Mouse (Mus musculus): ENCODE measurements around the gene Onecut3. TPM values are rescaled to one million over a fixed set of nuclear protein-coding genes. Genes with fewer than 3 reads are reported as not detected.
A peak's percentile ranks its signal among the peaks of the same experiment; 100 is the strongest.

The Onecut3 gene
- polyA plus RNA-seq, 1 experiment from 2014 or later, result not detected

DNA sequence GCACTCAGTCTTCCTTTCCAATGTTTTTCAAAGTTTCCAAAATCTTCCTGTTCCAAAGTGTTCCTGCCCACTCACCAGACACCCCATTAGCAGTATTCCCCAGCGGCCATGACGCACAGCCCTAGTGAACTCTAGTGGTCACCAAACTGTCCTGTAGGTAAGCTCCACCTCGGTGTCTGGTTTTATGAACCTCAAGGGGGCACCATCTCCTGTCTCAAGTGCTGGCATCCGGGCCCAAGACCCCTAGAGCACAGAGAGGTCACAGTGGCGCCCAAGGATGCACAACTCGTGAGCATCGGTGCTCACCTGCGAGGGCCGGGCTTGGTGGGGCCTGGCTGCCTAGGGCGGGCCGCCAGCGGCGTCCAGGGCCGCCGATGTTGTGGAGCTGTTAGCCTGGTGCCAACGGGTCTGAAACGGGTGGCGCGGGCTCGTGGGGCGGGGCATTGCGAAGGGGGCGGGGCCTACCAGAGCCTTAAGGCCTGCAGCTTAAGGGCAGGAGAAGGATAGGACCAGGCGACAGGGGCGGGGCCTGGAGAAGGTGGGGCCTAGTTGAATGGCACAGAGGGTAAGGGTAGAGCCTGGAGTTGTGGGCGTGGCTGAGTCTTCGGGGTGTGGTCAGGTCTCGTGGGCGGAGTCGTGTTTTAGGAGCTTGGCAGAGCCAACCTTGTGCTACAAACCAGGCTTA is 44.2 kb downstream of the Onecut3 start, which contains the start of gene Atp8b3:
Gene Atp8b3 (minus strand): TSS at position 415 of the 685 bp plus-strand sequence.
- H3K9me3 ChIP-seq (replicated peaks; ENCODE audit: control insufficient read depth, low read length), result no peaks in the 10 kb centered on the region
- peak; percentile 75 for ATAC-seq (replicated peaks; ENCODE audit: extremely low read depth, insufficient read depth, low FRiP score)
- H3K27me3 ChIP-seq (ENCODE audit: control insufficient read depth, insufficient read depth, low read length), result peaks cover 20% of the 10 kb centered on the region
- H3K4me2 ChIP-seq (ENCODE audit: low read depth, low read length), result peak within 1 kb of the TSS; percentile 52
- peaks cover 18% of the 10 kb centered on the region for H3K36me3 ChIP-seq (ENCODE audit: control insufficient read depth, insufficient read depth)
- H3K4me3 ChIP-seq (ENCODE audit: low read length), result peak within 1 kb of the TSS; percentile 25
- H3K27ac ChIP-seq (ENCODE audit: low read length), result no peak within 1 kb of the TSS; the same call in 1 of the 2 replicates
- 3% methylated on average over 30 of the region's 30 CpGs for WGBS
- peaks cover 9% of the 10 kb centered on the region; the same call in 1 of the 2 replicates for H3K4me1 ChIP-seq (ENCODE audit: control insufficient read depth, insufficient read depth, low read length)
- 0 out of 2 replicates have a peak within 1 kb of the TSS, but pooled peaks have one; percentile 5 for H3K9ac ChIP-seq (ENCODE audit: low read length)

DNA sequence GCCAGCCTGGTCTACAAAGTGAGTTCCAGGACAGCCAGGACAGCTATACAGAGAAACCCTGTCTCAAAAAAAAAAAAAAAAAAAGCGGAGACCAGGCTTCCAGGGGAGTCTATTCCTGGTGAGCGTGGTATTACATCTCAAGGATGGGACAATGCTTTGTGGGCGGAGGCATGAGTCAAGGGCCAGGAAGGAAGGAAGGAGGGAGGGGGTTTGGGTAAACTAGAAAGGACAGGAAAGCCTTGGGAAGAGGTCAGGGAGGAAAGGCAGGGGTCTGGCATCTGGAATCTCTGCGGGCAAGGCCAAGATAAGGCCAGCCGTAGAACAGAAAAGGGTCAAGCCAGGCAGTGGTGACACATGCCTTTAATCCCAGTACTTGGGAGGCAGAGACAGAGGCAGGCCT is 44.9 kb downstream of the Onecut3 start:
- peaks cover 23% of the 10 kb centered on the region for H3K36me3 ChIP-seq (ENCODE audit: control insufficient read depth, insufficient read depth)
- peaks cover 9% of the 10 kb centered on the region; the same call in 1 of the 2 replicates for H3K4me1 ChIP-seq (ENCODE audit: control insufficient read depth, insufficient read depth, low read length)
- no peak for ATAC-seq (replicated peaks; ENCODE audit: extremely low read depth, insufficient read depth, low FRiP score)
- H3K4me3 ChIP-seq (ENCODE audit: low read length), result no peak overlapping the region
- H3K27me3 ChIP-seq (ENCODE audit: control insufficient read depth, insufficient read depth, low read length), result peaks cover 20% of the 10 kb centered on the region
- H3K4me2 ChIP-seq (ENCODE audit: low read depth, low read length), result no peak overlapping the region
- no peak overlapping the region for H3K27ac ChIP-seq (ENCODE audit: low read length)
- no peak overlapping the region for H3K9ac ChIP-seq (ENCODE audit: low read length)
- 20% methylated on average over 5 of the region's 5 CpGs for WGBS
- H3K9me3 ChIP-seq (replicated peaks; ENCODE audit: control insufficient read depth, low read length), result no peaks in the 10 kb centered on the region

DNA sequence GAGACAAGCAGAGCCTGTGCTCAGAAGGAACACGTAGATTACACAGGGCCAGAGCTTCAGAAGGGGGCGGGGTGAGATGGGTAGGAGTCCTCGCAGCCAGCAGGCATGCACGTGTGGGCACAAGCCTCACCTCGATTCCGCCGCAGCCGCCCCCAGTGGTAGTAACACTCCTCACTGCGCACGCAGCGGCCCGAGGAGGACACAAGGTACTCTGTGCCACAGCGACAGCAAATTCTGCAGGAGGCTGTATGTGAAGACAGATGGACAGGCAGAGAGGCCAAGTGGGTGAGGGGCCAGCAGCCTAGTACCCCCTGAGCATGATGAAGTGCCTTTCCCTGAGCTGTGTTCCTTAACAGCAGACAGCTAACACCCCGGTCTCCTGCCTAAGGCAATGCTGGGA is 49.2 kb downstream of the Onecut3 start:
- no peak overlapping the region for H3K9ac ChIP-seq (ENCODE audit: low read length)
- peaks cover 51% of the 10 kb centered on the region for H3K36me3 ChIP-seq (ENCODE audit: control insufficient read depth, insufficient read depth)
- WGBS, result 85% methylated on average over 14 of the region's 14 CpGs
- no peak for ATAC-seq (replicated peaks; ENCODE audit: extremely low read depth, insufficient read depth, low FRiP score)
- peaks cover 9% of the 10 kb centered on the region for H3K4me1 ChIP-seq (ENCODE audit: control insufficient read depth, insufficient read depth, low read length)
- no peak overlapping the region for H3K4me3 ChIP-seq (ENCODE audit: low read length)
- no peaks in the 10 kb centered on the region for H3K9me3 ChIP-seq (replicated peaks; ENCODE audit: control insufficient read depth, low read length)
- H3K27ac ChIP-seq (ENCODE audit: low read length), result no peak overlapping the region
- no peaks in the 10 kb centered on the region for H3K27me3 ChIP-seq (ENCODE audit: control insufficient read depth, insufficient read depth, low read length)
- no peak overlapping the region for H3K4me2 ChIP-seq (ENCODE audit: low read depth, low read length)

DNA sequence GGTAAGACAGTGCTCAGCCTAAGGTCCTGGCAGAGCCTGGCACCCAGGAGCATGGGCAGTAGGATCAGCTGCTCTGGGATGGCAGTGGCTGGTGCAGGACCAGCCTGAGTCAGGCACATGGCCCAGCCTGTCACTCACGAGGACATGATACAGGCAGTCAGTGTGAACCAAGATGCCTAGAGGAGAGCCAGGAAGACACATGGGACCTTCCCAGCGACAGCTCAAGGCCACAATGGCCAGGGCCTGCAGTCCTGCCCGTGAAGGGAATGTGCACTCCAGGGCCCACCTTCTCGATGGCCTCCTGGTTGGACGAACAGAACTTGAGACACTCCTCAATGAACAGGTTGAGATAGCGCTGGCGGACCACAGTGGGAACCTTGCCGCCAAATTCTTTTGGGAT is 51.0 kb downstream of the Onecut3 start:
- H3K4me2 ChIP-seq (ENCODE audit: low read depth, low read length), result no peak overlapping the region
- H3K9ac ChIP-seq (ENCODE audit: low read length), result no peak overlapping the region
- H3K4me3 ChIP-seq (ENCODE audit: low read length), result no peak overlapping the region
- H3K9me3 ChIP-seq (replicated peaks; ENCODE audit: control insufficient read depth, low read length), result no peaks in the 10 kb centered on the region
- H3K4me1 ChIP-seq (ENCODE audit: control insufficient read depth, insufficient read depth, low read length), result peaks cover 2% of the 10 kb centered on the region; the same call in 1 of the 2 replicates
- 85% methylated on average over 8 of the region's 8 CpGs for WGBS
- peaks cover 61% of the 10 kb centered on the region for H3K36me3 ChIP-seq (ENCODE audit: control insufficient read depth, insufficient read depth)
- no peak overlapping the region for H3K27ac ChIP-seq (ENCODE audit: low read length)
- no peak for ATAC-seq (replicated peaks; ENCODE audit: extremely low read depth, insufficient read depth, low FRiP score)
- no peaks in the 10 kb centered on the region for H3K27me3 ChIP-seq (ENCODE audit: control insufficient read depth, insufficient read depth, low read length)

DNA sequence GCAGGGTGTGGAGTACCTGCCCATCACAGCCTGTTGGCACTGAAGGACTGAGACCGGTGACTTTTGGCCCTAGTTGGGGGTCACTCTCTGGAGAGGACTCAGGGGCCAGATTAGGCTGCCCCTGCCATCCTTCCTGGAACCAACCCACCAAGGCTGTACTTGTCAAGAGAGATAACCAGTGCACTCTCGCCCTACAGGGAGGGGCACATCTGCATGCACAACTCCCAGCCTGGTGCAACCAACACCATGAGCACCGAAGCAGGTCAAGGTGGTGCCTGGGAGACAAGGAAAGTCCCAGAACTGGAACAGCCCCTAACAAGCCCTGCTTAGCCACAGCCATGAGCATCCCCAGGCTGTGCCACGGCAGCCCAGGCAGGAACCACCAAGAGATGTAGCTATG is 52.3 kb downstream of the Onecut3 start:
- WGBS, result 84% methylated on average over 4 of the region's 4 CpGs

DNA sequence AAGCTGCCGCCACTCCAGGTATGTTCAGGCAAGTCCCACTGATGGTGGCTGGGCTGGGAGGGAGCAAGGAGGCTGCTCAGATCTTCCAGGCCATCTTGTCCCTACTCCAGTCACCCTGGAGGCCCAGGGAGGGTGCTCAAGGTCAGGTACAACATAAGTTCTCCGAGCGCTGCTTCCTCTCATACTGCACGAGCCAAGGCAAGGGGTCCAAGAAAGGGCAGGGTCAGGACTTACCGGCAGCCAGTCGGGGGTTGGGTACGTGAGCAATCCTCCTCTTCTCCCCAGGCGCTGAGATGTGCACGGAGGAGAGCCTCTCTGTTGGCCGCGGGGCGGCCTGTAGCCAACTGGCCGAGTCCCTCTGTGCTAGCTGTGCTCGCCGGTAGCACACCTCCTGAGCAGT is 52.9 kb downstream of the Onecut3 start:
- peaks cover 2% of the 10 kb centered on the region; the same call in 1 of the 2 replicates for H3K4me1 ChIP-seq (ENCODE audit: control insufficient read depth, insufficient read depth, low read length)
- H3K9me3 ChIP-seq (replicated peaks; ENCODE audit: control insufficient read depth, low read length), result no peaks in the 10 kb centered on the region
- H3K36me3 ChIP-seq (ENCODE audit: control insufficient read depth, insufficient read depth), result peaks cover 52% of the 10 kb centered on the region
- H3K4me2 ChIP-seq (ENCODE audit: low read depth, low read length), result no peak overlapping the region
- WGBS, result 89% methylated on average over 15 of the region's 15 CpGs
- ATAC-seq (replicated peaks; ENCODE audit: extremely low read depth, insufficient read depth, low FRiP score), result no peak
- no peak overlapping the region for H3K9ac ChIP-seq (ENCODE audit: low read length)
- no peak overlapping the region for H3K27ac ChIP-seq (ENCODE audit: low read length)
- H3K27me3 ChIP-seq (ENCODE audit: control insufficient read depth, insufficient read depth, low read length), result no peaks in the 10 kb centered on the region
- no peak overlapping the region for H3K4me3 ChIP-seq (ENCODE audit: low read length)

More for the DNA sequence above, 52.3 kb downstream of the Onecut3 start:
- H3K27me3 ChIP-seq (ENCODE audit: control insufficient read depth, insufficient read depth, low read length), result no peaks in the 10 kb centered on the region
- peaks cover 58% of the 10 kb centered on the region for H3K36me3 ChIP-seq (ENCODE audit: control insufficient read depth, insufficient read depth)
- peaks cover 2% of the 10 kb centered on the region; the same call in 1 of the 2 replicates for H3K4me1 ChIP-seq (ENCODE audit: control insufficient read depth, insufficient read depth, low read length)
- H3K9me3 ChIP-seq (replicated peaks; ENCODE audit: control insufficient read depth, low read length), result no peaks in the 10 kb centered on the region
- no peak overlapping the region for H3K27ac ChIP-seq (ENCODE audit: low read length)
- H3K4me3 ChIP-seq (ENCODE audit: low read length), result no peak overlapping the region
- no peak overlapping the region for H3K9ac ChIP-seq (ENCODE audit: low read length)
- H3K4me2 ChIP-seq (ENCODE audit: low read depth, low read length), result no peak overlapping the region
- no peak for ATAC-seq (replicated peaks; ENCODE audit: extremely low read depth, insufficient read depth, low FRiP score)

DNA sequence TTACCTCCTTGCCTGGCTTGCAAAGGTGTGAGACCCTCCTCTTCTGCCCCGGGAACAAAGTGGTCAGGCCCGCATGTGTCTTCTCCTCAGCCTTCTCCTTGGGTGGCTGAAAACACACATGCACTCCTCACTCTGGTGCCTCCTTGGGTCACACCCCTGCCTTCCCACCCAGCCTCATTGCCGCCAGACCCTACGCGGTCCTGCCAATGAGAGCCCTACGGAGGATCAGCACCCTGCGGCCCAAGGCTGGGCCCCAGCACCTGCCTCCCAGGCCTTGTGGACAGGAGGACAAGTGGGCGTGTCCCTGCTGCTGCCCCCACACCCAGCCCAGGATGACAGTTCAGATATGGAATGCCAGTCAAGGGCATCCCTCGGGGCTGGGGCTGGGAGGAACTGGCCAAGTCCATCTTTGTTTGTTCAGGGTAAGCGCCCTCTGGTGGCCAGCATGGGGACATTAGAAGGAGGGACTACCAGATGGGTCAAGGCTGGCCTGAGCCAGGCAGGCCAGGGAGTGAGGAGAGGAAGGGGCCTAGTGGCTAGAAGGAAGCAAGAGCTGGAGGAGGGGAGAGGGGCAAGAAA is 53.9 kb downstream of the Onecut3 start:
- peak; percentile 39; the same call in 1 of the 2 replicates for ATAC-seq (replicated peaks; ENCODE audit: extremely low read depth, insufficient read depth, low FRiP score)
- 65% methylated on average over 10 of the region's 10 CpGs for WGBS
- H3K27me3 ChIP-seq (ENCODE audit: control insufficient read depth, insufficient read depth, low read length), result no peaks in the 10 kb centered on the region
- H3K9me3 ChIP-seq (replicated peaks; ENCODE audit: control insufficient read depth, low read length), result no peaks in the 10 kb centered on the region
- no peak overlapping the region for H3K4me3 ChIP-seq (ENCODE audit: low read length)
- no peak overlapping the region for H3K27ac ChIP-seq (ENCODE audit: low read length)
- no peak overlapping the region for H3K9ac ChIP-seq (ENCODE audit: low read length)
- peaks cover 6% of the 10 kb centered on the region for H3K4me1 ChIP-seq (ENCODE audit: control insufficient read depth, insufficient read depth, low read length)
- H3K4me2 ChIP-seq (ENCODE audit: low read depth, low read length), result no peak overlapping the region
- peaks cover 45% of the 10 kb centered on the region for H3K36me3 ChIP-seq (ENCODE audit: control insufficient read depth, insufficient read depth)

DNA sequence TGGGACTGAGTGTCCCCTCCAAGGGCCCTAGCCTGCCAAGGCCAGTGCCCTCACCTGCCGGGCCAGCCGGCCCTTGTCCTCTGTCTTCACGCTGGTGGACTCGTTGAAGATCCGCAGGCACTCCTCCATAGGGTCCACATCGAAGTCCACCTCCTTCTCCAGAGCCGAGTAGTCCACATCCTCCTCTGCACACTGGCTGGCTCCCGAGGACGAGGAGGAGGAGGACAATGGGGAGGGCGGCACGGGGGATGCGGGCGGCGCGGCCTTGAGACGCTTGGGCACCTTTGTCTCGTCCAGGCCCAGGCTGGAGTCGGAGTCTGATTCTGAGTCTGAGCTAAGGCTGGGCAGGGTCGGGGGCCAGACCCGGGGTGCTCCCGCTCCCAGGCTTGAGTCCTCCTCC is 54.6 kb downstream of the Onecut3 start:
- Histone ChIP-seq H3K9me3 (replicated peaks; ENCODE audit: control insufficient read depth, low read length) (no peaks in the 10 kb centered on the region), H3K27ac (ENCODE audit: low read length) (no peak overlapping the region), H3K9ac (ENCODE audit: low read length) (no peak overlapping the region), H3K4me3 (ENCODE audit: low read length) (no peak overlapping the region), H3K4me1 (ENCODE audit: control insufficient read depth, insufficient read depth, low read length) (peaks cover 14% of the 10 kb centered on the region), H3K27me3 (ENCODE audit: control insufficient read depth, insufficient read depth, low read length) (no peaks in the 10 kb centered on the region), H3K36me3 (ENCODE audit: control insufficient read depth, insufficient read depth) (peaks cover 40% of the 10 kb centered on the region), H3K4me2 (ENCODE audit: low read depth, low read length) (no peak overlapping the region)
- WGBS, result 85% methylated on average over 21 of the region's 21 CpGs
- ATAC-seq (replicated peaks; ENCODE audit: extremely low read depth, insufficient read depth, low FRiP score), result no peak

DNA sequence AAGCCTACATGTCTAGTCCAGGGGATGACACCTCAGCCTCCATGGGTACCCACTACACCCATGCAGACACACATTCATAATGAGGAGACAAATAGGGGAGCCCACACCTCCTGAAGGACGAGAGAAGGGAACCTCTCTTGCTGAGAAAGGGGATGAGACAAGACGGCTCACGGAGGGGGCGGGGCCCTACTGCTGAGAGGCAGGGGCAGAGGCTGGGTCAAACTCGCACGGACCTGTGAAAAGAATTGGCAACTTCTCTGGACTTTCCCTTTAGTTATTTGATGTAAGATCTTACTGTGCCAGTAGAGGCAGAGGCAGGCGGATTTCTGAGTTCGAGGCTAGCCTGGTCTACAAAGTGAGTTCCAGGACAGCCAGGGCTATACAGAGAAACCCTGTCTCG is 57.7 kb downstream of the Onecut3 start:
- no peaks in the 10 kb centered on the region for H3K27me3 ChIP-seq (ENCODE audit: control insufficient read depth, insufficient read depth, low read length)
- H3K4me2 ChIP-seq (ENCODE audit: low read depth, low read length), result no peak overlapping the region
- peaks cover 15% of the 10 kb centered on the region for H3K4me1 ChIP-seq (ENCODE audit: control insufficient read depth, insufficient read depth, low read length)
- peaks cover 14% of the 10 kb centered on the region for H3K36me3 ChIP-seq (ENCODE audit: control insufficient read depth, insufficient read depth)
- no peak overlapping the region for H3K27ac ChIP-seq (ENCODE audit: low read length)
- 66% methylated on average over 9 of the region's 9 CpGs for WGBS
- no peaks in the 10 kb centered on the region for H3K9me3 ChIP-seq (replicated peaks; ENCODE audit: control insufficient read depth, low read length)
- H3K9ac ChIP-seq (ENCODE audit: low read length), result no peak overlapping the region
- H3K4me3 ChIP-seq (ENCODE audit: low read length), result no peak overlapping the region
- ATAC-seq (replicated peaks; ENCODE audit: extremely low read depth, insufficient read depth, low FRiP score), result no peak

Measured in heart, embryonic 16.5 days (tissue).